Mouse (Mus musculus): ENCODE results near the gene Nol4l. TPM values are rescaled to one million over a fixed set of nuclear protein-coding genes. Genes with fewer than 3 reads are reported as not detected.

Gene Nol4l
- 9.1 and 10.7 TPM in 2 replicates for polyA plus RNA-seq (2012; ENCODE audit: low replicate concordance)

DNA sequence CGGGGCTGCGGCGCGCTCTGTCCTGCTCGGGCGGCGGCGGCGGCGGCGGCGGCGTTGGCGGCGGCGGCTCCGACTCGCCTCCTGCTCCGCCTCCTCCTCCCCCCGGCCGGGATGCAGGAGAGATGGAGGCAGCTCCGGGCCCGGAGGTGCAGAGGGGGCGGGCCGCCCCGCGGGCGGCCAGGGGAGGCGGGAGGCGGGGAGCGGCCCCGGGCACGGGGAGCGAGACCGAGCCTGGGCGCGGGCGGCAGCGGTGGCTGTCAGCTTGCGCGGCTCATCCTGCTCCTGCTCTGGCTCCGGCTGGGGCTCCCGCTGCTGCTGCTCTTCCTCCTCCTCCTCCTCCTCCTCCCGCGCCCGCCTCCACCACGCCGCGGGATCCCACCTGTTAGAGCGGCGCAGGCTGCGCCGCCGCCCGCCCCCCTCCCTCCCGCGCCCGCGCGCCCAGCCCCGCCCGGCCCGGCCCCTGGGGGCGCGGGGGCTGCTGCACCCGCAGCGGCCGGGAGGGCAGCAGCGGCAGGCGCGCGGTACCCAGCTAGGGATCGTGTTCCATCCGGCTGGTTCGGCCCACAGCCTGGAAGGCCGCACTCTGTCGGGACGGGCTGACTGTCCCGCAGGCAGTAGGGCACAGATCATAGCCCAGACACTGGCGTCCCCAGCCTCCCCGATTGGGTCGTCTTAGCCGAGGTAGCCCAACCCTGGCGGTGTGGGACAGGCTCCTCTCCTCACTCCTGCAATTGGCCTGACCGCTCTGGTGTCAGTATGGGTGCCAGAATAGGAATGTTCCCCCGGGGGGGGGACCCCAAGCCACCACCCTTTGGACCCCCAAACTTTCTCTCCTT lies at the start of gene Nol4l:
Gene Nol4l, minus strand, starts transcription at position 41 of the 836 bp plus-strand sequence.

GRCm38 (mm10) chr2:153492573-153493392 lies 37.0 kb downstream of the Nol4l start, which contains the start of gene 4930404H24Rik:
Gene 4930404H24Rik (plus strand): TSS chr2:153492790.

Other genes starting within 250 kb of the Nol4l start
- gene Kif3b, start 238.6 kb downstream of the Nol4l start, polyA plus RNA-seq (2012; ENCODE audit: low replicate concordance): 0.80 and 2.3 TPM in 2 replicates
- gene Asxl1, start 184.1 kb downstream of the Nol4l start, polyA plus RNA-seq (2012; ENCODE audit: low replicate concordance): 11.2 and 15.8 TPM in 2 replicates
- not detected in 2 replicates for gene 4930404H24Rik, start 37.2 kb downstream of the Nol4l start, polyA plus RNA-seq (2012; ENCODE audit: low replicate concordance)
- 9.9 and 13.5 TPM in 2 replicates for gene Commd7, start 102.8 kb upstream of the Nol4l start, polyA plus RNA-seq (2012; ENCODE audit: low replicate concordance)
- 0.93 and 2.7 TPM in 2 replicates for gene Dnmt3b, start 119.5 kb upstream of the Nol4l start, polyA plus RNA-seq (2012; ENCODE audit: low replicate concordance)
- 0.35 and 0.45 TPM in 2 replicates for gene Dnmt3c, start 166.7 kb upstream of the Nol4l start, polyA plus RNA-seq (2012; ENCODE audit: low replicate concordance)
- gene Mapre1, start 211.3 kb upstream of the Nol4l start, polyA plus RNA-seq (2012; ENCODE audit: low replicate concordance): 0.87 and 2.4 TPM in 2 replicates
- 0.20 and 0.28 TPM in 2 replicates for gene Efcab8, start 250.0 kb upstream of the Nol4l start, polyA plus RNA-seq (2012; ENCODE audit: low replicate concordance)